Mouse (Mus musculus) bone marrow macrophage, adult 2 months (primary cell): ENCODE measurements around the gene Bet1l. TPM values are rescaled to one million over a fixed set of nuclear protein-coding genes. Genes with fewer than 3 reads are reported as not detected.

Experiments
- H3K27ac ChIP-seq: 2 replicates; pipeline ENCODE4 v1.5.1; 2012; ENCODE audit warnings: low read depth, low read length; ENCODE audit not compliant: insufficient read depth
- H3K4me1 ChIP-seq: 2 replicates; pipeline ENCODE4 v1.6.1; 2012; ENCODE audit warnings: low read length; ENCODE audit not compliant: control insufficient read depth, insufficient read depth
- H3K4me3 ChIP-seq: 2 replicates; pipeline ENCODE4 v1.5.1; 2012; ENCODE audit warnings: mild to moderate bottlenecking, low read length, moderate library complexity; ENCODE audit not compliant: insufficient read depth
- CTCF ChIP-seq: IDR thresholded peaks from 2 replicates; pipeline ENCODE4 v1.5.1; 2012; ENCODE audit warnings: low read depth, mild to moderate bottlenecking, low read length, moderate library complexity
- POLR2A ChIP-seq: IDR thresholded peaks from 2 replicates; pipeline ENCODE4 v1.6.1; 2012; ENCODE audit warnings: mild to moderate bottlenecking, low read depth, low read length, borderline replicate concordance
- polyA plus RNA-seq: library from polyadenylated mRNA; stranded (reverse); fragments of >200 nt; gene quantifications from 2 replicates; pipeline ENCODE4 v1.2.4, GENCODE M21; 2012; ENCODE audit not compliant: missing spikeins, insufficient read depth, insufficient read length

The Bet1l gene
- polyA plus RNA-seq, 1 experiment = 29.7 TPM

DNA sequence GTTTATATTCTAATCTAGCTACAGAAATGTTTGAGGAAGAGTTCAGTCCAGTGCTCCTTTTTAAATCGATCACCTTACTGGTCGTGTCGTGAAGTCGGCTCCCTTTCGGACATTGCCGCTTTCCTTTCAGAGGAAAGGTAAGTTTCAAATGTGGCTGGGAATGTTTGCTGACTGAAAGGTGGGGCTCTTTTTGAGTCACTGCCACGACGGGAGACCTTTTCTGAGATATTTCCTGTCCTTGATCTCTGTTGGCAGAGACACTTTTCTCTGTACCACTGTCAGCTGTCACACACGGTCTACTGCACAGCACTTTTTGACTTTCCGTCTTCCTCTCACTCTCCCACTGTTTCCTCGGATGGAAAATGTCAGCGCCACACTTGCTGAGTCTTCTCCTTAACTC, 44.5 kb downstream of the Bet1l start:
- Histone ChIP-seq H3K27ac (no peak overlapping the region), H3K4me1 (no peaks in the 10 kb centered on the region), H3K4me3 (no peak overlapping the region)
- no peak for TF ChIP-seq CTCF
- TF ChIP-seq POLR2A = no peak

DNA sequence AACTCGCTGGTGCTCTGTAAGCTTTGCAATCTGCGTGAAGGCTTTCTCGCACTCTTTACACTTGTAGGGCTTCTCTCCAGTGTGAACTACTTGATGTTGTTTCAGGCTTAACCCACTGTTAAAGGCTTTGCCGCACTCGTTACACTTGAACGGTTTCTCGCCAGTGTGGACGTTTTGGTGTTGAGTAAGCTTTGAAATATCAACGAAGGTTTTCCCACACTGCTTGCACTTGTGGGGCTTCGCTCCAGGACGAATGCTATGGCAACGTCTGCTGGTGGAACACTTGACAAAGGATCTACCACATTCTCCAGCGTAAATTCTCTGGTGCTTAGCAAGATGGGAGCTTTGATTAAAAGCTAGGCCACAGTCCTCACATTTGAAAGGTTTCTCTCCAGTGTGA, 45.7 kb downstream of the Bet1l start:
- Histone ChIP-seq H3K27ac (no peak overlapping the region), H3K4me3 (no peak overlapping the region), H3K4me1 (no peaks in the 10 kb centered on the region)
- TF ChIP-seq CTCF (no peak), POLR2A (no peak)

GRCm38 (mm10) chr7:140810496-140810895, 46.9 kb downstream of the Bet1l start:
- Histone ChIP-seq H3K4me1 (no peaks in the 10 kb centered on the region), H3K4me3 (no peak overlapping the region), H3K27ac (no peak overlapping the region)
- TF ChIP-seq CTCF (0 out of 2 replicates have a peak, but pooled peaks have one; percentile 21), POLR2A (no peak)

GRCm38 (mm10) chr7:140805704-140806103, 51.7 kb downstream of the Bet1l start:
- Histone ChIP-seq H3K27ac (no peak overlapping the region), H3K4me1 (no peaks in the 10 kb centered on the region), H3K4me3 (no peak overlapping the region)
- TF ChIP-seq CTCF = 0 out of 2 replicates have a peak, but pooled peaks have one; percentile 15
- TF ChIP-seq POLR2A = no peak

Other genes with a start within 250 kb of the Bet1l start
- gene Olfr61, start 228.6 kb downstream of the Bet1l start, polyA plus RNA-seq = not detected in 2 replicates
- gene Olfr53, start 211.1 kb downstream of the Bet1l start, polyA plus RNA-seq = not detected in 2 replicates
- 0.05 TPM in 1 of 2 replicates, not detected in the other for gene Olfr539, start 197.6 kb downstream of the Bet1l start, polyA plus RNA-seq
- not detected in 2 replicates for gene Olfr45, start 175.6 kb downstream of the Bet1l start, polyA plus RNA-seq
- not detected in 2 replicates for gene Olfr541, start 160.3 kb downstream of the Bet1l start, polyA plus RNA-seq
- not detected in 2 replicates for gene Cyp2e1, start 93.8 kb downstream of the Bet1l start, polyA plus RNA-seq
- gene Syce1, start 69.7 kb downstream of the Bet1l start, polyA plus RNA-seq = not detected in 2 replicates
- 0.19 and 0.20 TPM in 2 replicates for gene Zfp941, start 35.4 kb downstream of the Bet1l start, polyA plus RNA-seq
- gene Urah, start 22.6 kb downstream of the Bet1l start, polyA plus RNA-seq = not detected in 2 replicates
- not detected in 2 replicates for gene Scgb1c1, start 12.0 kb downstream of the Bet1l start, polyA plus RNA-seq
- not detected in 2 replicates for gene Odf3, start 9.8 kb downstream of the Bet1l start, polyA plus RNA-seq
- gene Gm45785, start 1.2 kb downstream of the Bet1l start, polyA plus RNA-seq = not detected in 2 replicates
- gene Ric8a, start 620 bp downstream of the Bet1l start, polyA plus RNA-seq = 58.2 and 61.2 TPM in 2 replicates
- 120 and 121 TPM in 2 replicates for gene Psmd13, start 24.4 kb upstream of the Bet1l start, polyA plus RNA-seq
- 16.2 and 20.1 TPM in 2 replicates for gene Sirt3, start 24.7 kb upstream of the Bet1l start, polyA plus RNA-seq
- 2.2 TPM in 1 of 2 replicates, not detected in the other for gene Cox8b, start 42.9 kb upstream of the Bet1l start, polyA plus RNA-seq
- gene Nlrp6, start 63.3 kb upstream of the Bet1l start, polyA plus RNA-seq = not detected in 2 replicates
- gene Pgghg, start 83.8 kb upstream of the Bet1l start, polyA plus RNA-seq = 11.5 and 13.8 TPM in 2 replicates
- gene Ifitm5, start 92.7 kb upstream of the Bet1l start, polyA plus RNA-seq = 1.8 and 1.9 TPM in 2 replicates
- gene Gm45717, start 98.4 kb upstream of the Bet1l start, polyA plus RNA-seq = 1.2 and 8.8 TPM in 2 replicates
- gene Ifitm2, start 98.4 kb upstream of the Bet1l start, polyA plus RNA-seq = 1,477 and 1,645 TPM in 2 replicates
- 31.2 and 38.0 TPM in 2 replicates for gene Ifitm1, start 109.6 kb upstream of the Bet1l start, polyA plus RNA-seq
- gene Ifitm3, start 153.2 kb upstream of the Bet1l start, polyA plus RNA-seq = 1,636 and 1,773 TPM in 2 replicates
- 31.9 and 45.4 TPM in 2 replicates for gene Ifitm6, start 160.3 kb upstream of the Bet1l start, polyA plus RNA-seq
- not detected in 2 replicates for gene Gm17387, start 171.6 kb upstream of the Bet1l start, polyA plus RNA-seq
- gene B4galnt4, start 203.5 kb upstream of the Bet1l start, polyA plus RNA-seq = not detected in 2 replicates
- not detected in 2 replicates for gene Pkp3, start 220.6 kb upstream of the Bet1l start, polyA plus RNA-seq
- 1.6 and 3.9 TPM in 2 replicates for gene Sigirr, start 243.0 kb upstream of the Bet1l start, polyA plus RNA-seq